Mouse (Mus musculus) Muller cell, postnatal 12 days (primary cell): ENCODE measurements around the gene Tnmd.
A peak's percentile ranks its signal among the peaks of the same experiment; 100 is the strongest.

Experiments used
- DNase-seq: peaks from one replicate; pipeline ENCODE4 v3.0.0-alpha.2; 2015; ENCODE audit errors: inconsistent ontology term

Gene Tnmd

GRCm38 (mm10) chrX:133850680-133851079 lies at the start of gene Tnmd:
Tnmd (plus strand) TSS chrX:133850980.
- no peak for DNase-seq

GRCm38 (mm10) chrX:133853637-133854036 lies 2.9 kb downstream of the Tnmd start:
- no peak for DNase-seq

GRCm38 (mm10) chrX:133869743-133870142 lies 19.0 kb downstream of the Tnmd start:
- DNase-seq, result no peak

- no peak for DNase-seq
These were observed 36.5 kb downstream of the Tnmd start for GRCm38 (mm10) chrX:133887308-133887707.

GRCm38 (mm10) chrX:133888111-133888510 lies 37.3 kb downstream of the Tnmd start:
- no peak for DNase-seq

- DNase-seq, result peak; percentile 54
These were observed 47.3 kb downstream of the Tnmd start, which contains the start of gene Tspan6 for GRCm38 (mm10) chrX:133898014-133898542. Tspan6 (minus strand) TSS chrX:133898429.

- DNase-seq, result no peak
These were observed 57.5 kb downstream of the Tnmd start, which contains the start of gene Srpx2 for GRCm38 (mm10) chrX:133908261-133908660. Srpx2 (plus strand) TSS chrX:133908426.

GRCm38 (mm10) chrX:133911397-133912103 lies 60.8 kb downstream of the Tnmd start:
- DNase-seq, result no peak

GRCm38 (mm10) chrX:133913006-133913405 lies 62.2 kb downstream of the Tnmd start:
- no peak for DNase-seq

- no peak for DNase-seq
These were observed 63.4 kb downstream of the Tnmd start for GRCm38 (mm10) chrX:133914219-133914618.
